Mouse (Mus musculus): ENCODE data around the gene Ftcd. TPM values are rescaled to one million over a fixed set of nuclear protein-coding genes. Genes with fewer than 3 reads are reported as not detected.

The Ftcd gene
- total and polyA plus RNA-seq, 2 experiments from 2014 or later, result not detected

- no peak for ATAC-seq
- no peak overlapping the region for H3K27ac ChIP-seq
- no peak overlapping the region for H3K9ac ChIP-seq (replicated peaks; ENCODE audit: low read length)
- TF ChIP-seq CTCF (IDR thresholded peaks at IDR 0.05; ENCODE audit: low read depth), result no peak
- H3K4me3 ChIP-seq (ENCODE audit: low read length), result no peak overlapping the region
- H3K4me2 ChIP-seq (ENCODE audit: low read depth, low read length), result no peak overlapping the region
- H3K4me1 ChIP-seq (ENCODE audit: insufficient read depth, low read length), result no peaks in the 10 kb centered on the region
- no peak for DNase-seq (ENCODE audit: low spot score)
- no peaks in the 10 kb centered on the region for H3K27me3 ChIP-seq (ENCODE audit: insufficient read depth, low read length)
- WGBS, result 92% methylated on average over 22 of the region's 22 CpGs
- no peaks in the 10 kb centered on the region for H3K9me3 ChIP-seq (ENCODE audit: low read length)
- no peaks in the 10 kb centered on the region for H3K36me3 ChIP-seq (ENCODE audit: insufficient read depth, low read length)
These were observed 5.3 kb upstream of the Ftcd start for GRCm38 (mm10) chr10:76569996-76570685.

GRCm38 (mm10) chr10:76571070-76571469, 4.4 kb upstream of the Ftcd start:
- WGBS, result 70% methylated on average over 2 of the region's 2 CpGs
- Histone ChIP-seq H3K9ac (replicated peaks; ENCODE audit: low read length) (no peak overlapping the region), H3K4me2 (ENCODE audit: low read depth, low read length) (no peak overlapping the region), H3K27ac (no peak overlapping the region), H3K36me3 (ENCODE audit: insufficient read depth, low read length) (no peaks in the 10 kb centered on the region), H3K4me3 (ENCODE audit: low read length) (no peak overlapping the region), H3K9me3 (ENCODE audit: low read length) (no peaks in the 10 kb centered on the region), H3K27me3 (ENCODE audit: insufficient read depth, low read length) (no peaks in the 10 kb centered on the region), H3K4me1 (ENCODE audit: insufficient read depth, low read length) (no peaks in the 10 kb centered on the region)
- ATAC-seq (no peak), DNase-seq (ENCODE audit: low spot score) (no peak)
- no peak for TF ChIP-seq CTCF (IDR thresholded peaks at IDR 0.05; ENCODE audit: low read depth)

- H3K27ac ChIP-seq, result no peak overlapping the region
- H3K4me1 ChIP-seq (ENCODE audit: insufficient read depth, low read length), result no peaks in the 10 kb centered on the region
- no peak for DNase-seq (ENCODE audit: low spot score)
- H3K4me3 ChIP-seq (ENCODE audit: low read length), result no peak overlapping the region
- H3K9me3 ChIP-seq (ENCODE audit: low read length), result no peaks in the 10 kb centered on the region
- H3K9ac ChIP-seq (replicated peaks; ENCODE audit: low read length), result no peak overlapping the region
- ATAC-seq, result no peak
- H3K36me3 ChIP-seq (ENCODE audit: insufficient read depth, low read length), result no peaks in the 10 kb centered on the region
- H3K27me3 ChIP-seq (ENCODE audit: insufficient read depth, low read length), result no peaks in the 10 kb centered on the region
- no peak for TF ChIP-seq CTCF (IDR thresholded peaks at IDR 0.05; ENCODE audit: low read depth)
- no peak overlapping the region for H3K4me2 ChIP-seq (ENCODE audit: low read depth, low read length)
- 50% methylated on average over 3 of the region's 3 CpGs for WGBS
These were observed 3.3 kb upstream of the Ftcd start for GRCm38 (mm10) chr10:76572151-76572550.

GRCm38 (mm10) chr10:76576920-76577319, 1.5 kb downstream of the Ftcd start:
- H3K36me3 ChIP-seq (ENCODE audit: insufficient read depth, low read length), result no peaks in the 10 kb centered on the region
- H3K4me1 ChIP-seq (ENCODE audit: insufficient read depth, low read length), result no peaks in the 10 kb centered on the region
- H3K4me2 ChIP-seq (ENCODE audit: low read depth, low read length), result no peak overlapping the region
- H3K4me3 ChIP-seq (ENCODE audit: low read length), result no peak overlapping the region
- no peaks in the 10 kb centered on the region for H3K27me3 ChIP-seq (ENCODE audit: insufficient read depth, low read length)
- no peak overlapping the region for H3K9ac ChIP-seq (replicated peaks; ENCODE audit: low read length)
- H3K9me3 ChIP-seq (ENCODE audit: low read length), result no peaks in the 10 kb centered on the region
- WGBS, result 75% methylated on average over 7 of the region's 7 CpGs
- no peak for ATAC-seq
- no peak overlapping the region for H3K27ac ChIP-seq
- no peak for DNase-seq (ENCODE audit: low spot score)
- TF ChIP-seq CTCF (IDR thresholded peaks at IDR 0.05; ENCODE audit: low read depth), result no peak

- ATAC-seq (no peak), DNase-seq (ENCODE audit: low spot score) (no peak)
- Histone ChIP-seq H3K4me1 (ENCODE audit: insufficient read depth, low read length) (no peaks in the 10 kb centered on the region), H3K4me2 (ENCODE audit: low read depth, low read length) (peak overlapping the region; percentile 38), H3K4me3 (ENCODE audit: low read length) (peak overlapping the region; percentile 7; the same call in 1 of the 2 replicates), H3K27me3 (ENCODE audit: insufficient read depth, low read length) (no peaks in the 10 kb centered on the region), H3K36me3 (ENCODE audit: insufficient read depth, low read length) (no peaks in the 10 kb centered on the region), H3K9me3 (ENCODE audit: low read length) (no peaks in the 10 kb centered on the region), H3K9ac (replicated peaks; ENCODE audit: low read length) (no peak overlapping the region), H3K27ac (no peak overlapping the region)
- 18% methylated on average over 10 of the region's 10 CpGs for WGBS
- no peak for TF ChIP-seq CTCF (IDR thresholded peaks at IDR 0.05; ENCODE audit: low read depth)
These were observed 8.7 kb downstream of the Ftcd start for GRCm38 (mm10) chr10:76584138-76584537.

- Histone ChIP-seq H3K4me3 (ENCODE audit: low read length) (no peak overlapping the region), H3K27ac (no peak overlapping the region), H3K36me3 (ENCODE audit: insufficient read depth, low read length) (no peaks in the 10 kb centered on the region), H3K9ac (replicated peaks; ENCODE audit: low read length) (no peak overlapping the region), H3K9me3 (ENCODE audit: low read length) (no peaks in the 10 kb centered on the region), H3K4me2 (ENCODE audit: low read depth, low read length) (no peak overlapping the region), H3K4me1 (ENCODE audit: insufficient read depth, low read length) (no peaks in the 10 kb centered on the region), H3K27me3 (ENCODE audit: insufficient read depth, low read length) (no peaks in the 10 kb centered on the region)
- ATAC-seq (no peak), DNase-seq (ENCODE audit: low spot score) (no peak)
- no peak for TF ChIP-seq CTCF (IDR thresholded peaks at IDR 0.05; ENCODE audit: low read depth)
- WGBS, result 26% methylated on average over 1 of the region's 1 CpGs
These were observed 10.7 kb downstream of the Ftcd start for GRCm38 (mm10) chr10:76586190-76586589.

GRCm38 (mm10) chr10:76590197-76590596, 14.7 kb downstream of the Ftcd start:
- DNase-seq (ENCODE audit: low spot score), result no peak
- TF ChIP-seq CTCF (IDR thresholded peaks at IDR 0.05; ENCODE audit: low read depth), result no peak
- H3K4me3 ChIP-seq (ENCODE audit: low read length), result no peak overlapping the region

More at GRCm38 (mm10) chr10:76590197-76590596, 14.7 kb downstream of the Ftcd start:
- WGBS, result 81% methylated on average over 11 of the region's 11 CpGs
- Histone ChIP-seq H3K4me2 (ENCODE audit: low read depth, low read length) (no peak overlapping the region), H3K9ac (replicated peaks; ENCODE audit: low read length) (no peak overlapping the region), H3K27ac (no peak overlapping the region), H3K36me3 (ENCODE audit: insufficient read depth, low read length) (no peaks in the 10 kb centered on the region), H3K9me3 (ENCODE audit: low read length) (no peaks in the 10 kb centered on the region), H3K4me1 (ENCODE audit: insufficient read depth, low read length) (no peaks in the 10 kb centered on the region), H3K27me3 (ENCODE audit: insufficient read depth, low read length) (no peaks in the 10 kb centered on the region)
- ATAC-seq, result no peak
